8 mouse cellular contexts compared by ENCODE assay signal in genomic region chr6:30737548-30738463, GRCm38 (mm10). TPM values are rescaled to one million over a fixed set of nuclear protein-coding genes. Genes with fewer than 3 reads are reported as not detected.
DNase-seq lines count a peak whose midpoint lies in the region; ATAC-seq lines count a peak whose summit lies in the region.

No protein-coding gene starts in this region.

- peaks cover 19% of the 10 kb centered on the region for H3K4me1 ChIP-seq in hindbrain, embryonic 12.5 days
- H3K4me1 ChIP-seq in lung, embryonic 16.5 days (replicated peaks; ENCODE audit: control insufficient read depth, insufficient read depth, low read length) = peaks cover 3% of the 10 kb centered on the region

- H3K36me3 ChIP-seq in hindbrain, embryonic 12.5 days = peaks cover 11% of the 10 kb centered on the region
- peaks cover 9% of the 10 kb centered on the region for H3K36me3 ChIP-seq in lung, embryonic 16.5 days (ENCODE audit: control insufficient read depth, insufficient read depth, low read length)

- peak; percentile 81 for DNase-seq in cerebellum, adult 9-11 months
- DNase-seq in frontal cortex, postnatal 36 days (ENCODE audit: low spot score in 2 of 2) = peak; percentile 76 to 80
- peak; percentile 66 to 68 for DNase-seq in layer of hippocampus, postnatal 25 days (ENCODE audit: extremely low spot score in 1 of 2, low spot score in 1 of 2)
- peak; percentile 70 for DNase-seq in ovary, postnatal 36 days (ENCODE audit: low spot score)
- DNase-seq in spleen, postnatal 10 days (ENCODE audit: low spot score in 2 of 2) = no peak

- 49% methylated on average over 62 of the region's 66 CpGs for WGBS in hindbrain, embryonic 12.5 days
- WGBS in lung, embryonic 16.5 days = 56% methylated on average over 63 of the region's 66 CpGs

- H3K9me3 ChIP-seq in hindbrain, embryonic 12.5 days (replicated peaks) = peaks cover 41% of the 10 kb centered on the region
- H3K9me3 ChIP-seq in lung, embryonic 16.5 days (ENCODE audit: control insufficient read depth, low read length) = peaks cover 45% of the 10 kb centered on the region

- peak overlapping the region; percentile 68 for H3K9ac ChIP-seq in hindbrain, embryonic 12.5 days
- peak overlapping the region; percentile 72 for H3K9ac ChIP-seq in lung, embryonic 16.5 days (ENCODE audit: low read length)

- peak; percentile 28 for ATAC-seq in activated CD4-positive, CD25-positive, alpha-beta regulatory T cell, adult 4 months
- peak; percentile 52 for ATAC-seq in hindbrain, embryonic 12.5 days (ENCODE audit: low FRiP score)
- ATAC-seq in lung, embryonic 16.5 days (ENCODE audit: low read depth) = peak; percentile 73

- H3K4me2 ChIP-seq in hindbrain, embryonic 12.5 days (replicated peaks) = peak overlapping the region; percentile 50
- H3K4me2 ChIP-seq in lung, embryonic 16.5 days (ENCODE audit: low read depth, low read length) = peak overlapping the region; percentile 58

- H3K4me3 ChIP-seq in hindbrain, embryonic 12.5 days = peak overlapping the region; percentile 50
- peak overlapping the region; percentile 57 for H3K4me3 ChIP-seq in lung, embryonic 16.5 days (ENCODE audit: low read length)

- H3K27ac ChIP-seq in hindbrain, embryonic 12.5 days = peak overlapping the region; percentile 82
- H3K27ac ChIP-seq in lung, embryonic 16.5 days (ENCODE audit: low read length) = peak overlapping the region; percentile 76

- H3K27me3 ChIP-seq in hindbrain, embryonic 12.5 days = no peaks in the 10 kb centered on the region
- no peaks in the 10 kb centered on the region for H3K27me3 ChIP-seq in lung, embryonic 16.5 days (ENCODE audit: control insufficient read depth, insufficient read depth, low read depth, low read length)

RNA-seq across cellular contexts. Expression of gene Mest, which starts 14.5 kb away (rescaled TPM):
- polyA plus RNA-seq in activated CD4-positive, CD25-positive, alpha-beta regulatory T cell, adult 4 months (2017; shearing (Covaris generic)) = under 1 TPM; 0.37 to 0.85 TPM
- polyA plus RNA-seq in hindbrain, embryonic 12.5 days (2016; fragmentation: Nextera tagmentation; extraction: Ambion mirVana) = 763 and 927 TPM in 2 replicates
- total RNA-seq in layer of hippocampus, postnatal 25 days (2021) = 10 to 100 TPM; 49.8 to 50.2 TPM
- 1,483 and 1,593 TPM in 2 replicates for polyA plus RNA-seq in lung, embryonic 16.5 days (2015; fragmentation: Nextera tagmentation; extraction: Ambion mirVana)

RNA-seq across cellular contexts. Expression of gene Cep41, which starts 44.3 kb away (rescaled TPM):
- 1 to 10 TPM; 7.4 to 7.7 TPM for polyA plus RNA-seq in activated CD4-positive, CD25-positive, alpha-beta regulatory T cell, adult 4 months (2017; shearing (Covaris generic))
- 20.5 and 21.9 TPM in 2 replicates for polyA plus RNA-seq in hindbrain, embryonic 12.5 days (2016; fragmentation: Nextera tagmentation; extraction: Ambion mirVana)
- total RNA-seq in layer of hippocampus, postnatal 25 days (2021) = 1 to 10 TPM; 5.5 to 7.2 TPM
- polyA plus RNA-seq in lung, embryonic 16.5 days (2015; fragmentation: Nextera tagmentation; extraction: Ambion mirVana) = 15.6 and 16.0 TPM in 2 replicates

Comparison
In these comparisons a context has a peak if more than half of its experiments do, and no peak if none do; other contexts are left out.
1. DNase-seq: peak in cerebellum, adult 9-11 months (single experiment), frontal cortex, postnatal 36 days (2 of 2), layer of hippocampus, postnatal 25 days (2 of 2) and ovary, postnatal 36 days (single experiment); none in spleen, postnatal 10 days (0 of 2).
2. RNA of gene Mest, which starts 14.5 kb away (polyA plus RNA-seq): 1,483 to 1,593 TPM in lung, embryonic 16.5 days and 763 to 927 TPM in hindbrain, embryonic 12.5 days; 0.37 to 0.85 TPM in activated CD4-positive, CD25-positive, alpha-beta regulatory T cell, adult 4 months; every median in the first group is over 100 times any median in the second.
3. Peak in every context shown above with its lines, with median percentiles within 50 percentile points of each other: ATAC-seq.